In the genomic region with DNA sequence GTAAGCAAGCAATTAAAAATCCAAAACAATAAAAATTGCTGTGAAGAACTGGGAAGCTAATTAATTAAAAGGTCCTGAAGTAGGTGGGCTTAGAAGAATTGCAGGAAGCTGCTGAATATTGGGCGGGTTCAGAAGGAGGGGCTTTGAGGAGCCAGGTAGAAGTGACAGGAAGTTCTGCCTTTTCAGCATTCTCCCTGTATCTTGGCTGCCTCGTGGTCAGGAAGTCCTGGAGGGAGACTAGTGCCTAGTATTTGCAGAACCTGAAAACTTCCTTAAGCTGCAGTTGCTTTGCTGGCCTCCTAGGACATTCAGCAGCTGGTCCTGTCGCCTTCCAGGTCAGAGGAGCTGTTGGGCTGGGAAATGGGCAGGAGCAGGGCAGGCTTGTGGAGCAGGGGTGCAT, we compare ENCODE assay signal across 15 mouse cellular contexts. TPM values are rescaled to one million over a fixed set of nuclear protein-coding genes. Genes with fewer than 3 reads are reported as not detected.
"Had no signal": no experiment of that assay in that cellular context is flagged by ENCODE, and none has a peak within 500 bp of the region (broad histone marks: within the 10 kb centered on the region; RNA-seq: fewer than 3 reads in every experiment).

No protein-coding gene starts in this region.

RNA-seq across cellular contexts. Expression of a gene that starts 4.3 kb away (rescaled TPM):
- polyA plus RNA-seq: lung, embryonic 16.5 days; midbrain, embryonic 12.5 days; midbrain, embryonic 14.5 days; midbrain, embryonic 16.5 days; myocyte; spleen, adult 2 months; thymus, adult 2 months had no signal

RNA-seq across cellular contexts. Expression of a gene that starts 55.2 kb away (rescaled TPM):
- total RNA-seq: megakaryocyte, adult 5-6 weeks; megakaryocyte-erythroid progenitor cell, adult 5-6 weeks had no signal
- polyA plus RNA-seq: liver, embryonic 16.5 days; lung, embryonic 14.5 days; lung, embryonic 16.5 days; midbrain, embryonic 10.5 days; midbrain, embryonic 12.5 days; midbrain, embryonic 14.5 days; midbrain, embryonic 16.5 days; neural tube, embryonic 12.5 days; spleen, adult 2 months; stomach, embryonic 15.5 days; stomach, postnatal 0 days; thymus, adult 2 months had no signal
